Mouse (Mus musculus): ENCODE results near the gene Chil5.
"Not testable (repeated sequence)": the region's sequence is repeated elsewhere in the genome, so short reads cannot be mapped to it uniquely, and the experiment has no call there.

Gene Chil5

GRCm38 (mm10) chr3:106032781-106033180 is at the start of gene Chil5:
Gene Chil5 (minus strand): TSS chr3:106032814.
- DNase-seq (ENCODE audit: low spot score in 2 of 2), result no peak

GRCm38 (mm10) chr3:106074824-106075223 is 42.2 kb upstream of the Chil5 start:
- no peak for DNase-seq (ENCODE audit: low spot score in 2 of 2)

GRCm38 (mm10) chr3:106070994-106071393 is 38.4 kb upstream of the Chil5 start:
- no peak for DNase-seq (ENCODE audit: low spot score in 2 of 2)

GRCm38 (mm10) chr3:106067707-106068106 is 35.1 kb upstream of the Chil5 start:
- not testable (repeated sequence) for DNase-seq (ENCODE audit: low spot score in 2 of 2)

GRCm38 (mm10) chr3:106057966-106058365 is 25.4 kb upstream of the Chil5 start:
- no peak for DNase-seq (ENCODE audit: low spot score in 2 of 2)

- no peak for DNase-seq (ENCODE audit: low spot score in 2 of 2)
Measured at GRCm38 (mm10) chr3:106051896-106052295, 19.3 kb upstream of the Chil5 start.

GRCm38 (mm10) chr3:106040306-106040705 is 7.7 kb upstream of the Chil5 start:
- no peak for DNase-seq (ENCODE audit: low spot score in 2 of 2)

- no peak for DNase-seq (ENCODE audit: low spot score in 2 of 2)
Measured at GRCm38 (mm10) chr3:106024135-106024534, 8.5 kb downstream of the Chil5 start.

- no peak for DNase-seq (ENCODE audit: low spot score in 2 of 2)
Measured at GRCm38 (mm10) chr3:106021840-106022239, 10.8 kb downstream of the Chil5 start.

GRCm38 (mm10) chr3:106014546-106014945 is 18.1 kb downstream of the Chil5 start, which contains the start of gene Pifo:
Gene Pifo (minus strand): TSS chr3:106014646.
- no peak for DNase-seq (ENCODE audit: low spot score in 2 of 2)

- not testable (repeated sequence) for DNase-seq (ENCODE audit: low spot score in 2 of 2)
Measured at GRCm38 (mm10) chr3:106003360-106003759, 29.3 kb downstream of the Chil5 start.

- peak in 1 of 2 experiments; percentile 20 for DNase-seq (ENCODE audit: low spot score in 2 of 2)
Measured at GRCm38 (mm10) chr3:106001416-106002370, 30.9 kb downstream of the Chil5 start.

GRCm38 (mm10) chr3:106000707-106001375 is 31.8 kb downstream of the Chil5 start:
- DNase-seq (ENCODE audit: low spot score in 2 of 2), result no peak

- DNase-seq (ENCODE audit: low spot score in 2 of 2), result no peak
Measured at GRCm38 (mm10) chr3:105994730-105995129, 37.9 kb downstream of the Chil5 start.

- DNase-seq (ENCODE audit: low spot score in 2 of 2), result peak in 1 of 2 experiments; percentile 32
Measured at GRCm38 (mm10) chr3:105991653-105992283, 40.8 kb downstream of the Chil5 start.

GRCm38 (mm10) chr3:105989611-105990010 is 43.0 kb downstream of the Chil5 start:
- DNase-seq (ENCODE audit: low spot score in 2 of 2), result not testable (repeated sequence)

GRCm38 (mm10) chr3:105974174-105974573 is 58.4 kb downstream of the Chil5 start:
- no peak for DNase-seq (ENCODE audit: low spot score in 2 of 2)

- DNase-seq (ENCODE audit: low spot score in 2 of 2), result no peak
Measured at GRCm38 (mm10) chr3:105973411-105973810, 59.2 kb downstream of the Chil5 start, which contains the start of gene Ovgp1. Gene Ovgp1 (plus strand): TSS chr3:105973711.

GRCm38 (mm10) chr3:105971831-105972446 is 60.7 kb downstream of the Chil5 start:
- DNase-seq (ENCODE audit: low spot score in 2 of 2), result no peak
